In the genomic region with DNA sequence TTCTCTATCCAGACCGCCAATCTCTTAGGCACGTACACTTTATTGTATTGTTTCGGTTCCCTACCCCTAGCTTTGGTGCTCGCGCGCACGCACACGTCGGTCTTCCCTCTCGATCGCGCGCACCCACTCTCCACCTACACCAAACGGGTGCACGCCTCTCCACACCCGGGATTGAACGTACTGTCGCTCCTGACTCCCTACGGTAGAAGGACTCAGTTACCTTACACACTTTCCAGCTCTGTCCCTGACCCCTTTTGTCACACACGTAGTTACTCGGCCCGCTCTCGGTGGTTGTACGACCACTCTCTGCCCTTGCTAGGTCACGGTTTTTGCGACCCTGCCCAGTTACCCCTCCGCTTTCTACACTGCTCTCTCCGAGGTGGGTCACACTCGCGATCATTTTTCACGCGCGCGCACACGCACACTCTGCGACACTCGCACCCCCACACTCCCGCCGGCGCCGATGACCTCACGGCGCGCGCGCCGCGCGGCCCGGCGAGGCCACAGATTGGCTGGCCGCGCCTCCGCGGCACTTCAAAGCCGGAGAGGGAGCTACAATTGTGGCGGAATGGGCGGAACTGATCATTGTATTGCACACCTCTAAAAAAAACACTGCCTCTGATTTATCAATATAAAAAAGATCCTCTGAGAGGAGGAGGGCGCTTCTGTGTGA, we compare ENCODE assay signal across 9 mouse cellular contexts. TPM values are rescaled to one million over a fixed set of nuclear protein-coding genes. Genes with fewer than 3 reads are reported as not detected.
DNase-seq lines count a peak whose midpoint lies in the region; ATAC-seq and TF ChIP-seq lines count a peak whose summit lies in the region.
"Had no signal": no experiment of that assay in that cellular context is flagged by ENCODE, and none has a peak within 500 bp of the region (broad histone marks: within the 10 kb centered on the region; RNA-seq: fewer than 3 reads in every experiment).

No protein-coding gene starts in this region.

- peak overlapping the region; percentile 81 for H3K4me2 ChIP-seq in lung, embryonic 14.5 days

- H3K36me3 ChIP-seq in hindbrain, embryonic 10.5 days: peaks cover 10% of the 10 kb centered on the region
- no peaks in the 10 kb centered on the region for H3K36me3 ChIP-seq in lung, embryonic 14.5 days (ENCODE audit: insufficient read depth)

- ATAC-seq in cerebellum, adult (ENCODE audit: insufficient number of reproducible peaks, low FRiP score, low TSS enrichment): no peak
- peak; percentile 47 for ATAC-seq in lung, embryonic 14.5 days (ENCODE audit: insufficient read depth)

- H3K4me1 ChIP-seq in hindbrain, embryonic 10.5 days (replicated peaks): peaks cover 59% of the 10 kb centered on the region
- no peaks in the 10 kb centered on the region for H3K4me1 ChIP-seq in lung, embryonic 14.5 days (ENCODE audit: insufficient read depth)

- peak overlapping the region; percentile 65 for H3K4me3 ChIP-seq in hindbrain, embryonic 10.5 days
- H3K4me3 ChIP-seq in lung, embryonic 14.5 days (ENCODE audit: low read depth, low read length): peak overlapping the region; percentile 42

- peaks cover 95% of the 10 kb centered on the region for H3K27me3 ChIP-seq in hindbrain, embryonic 10.5 days (ENCODE audit: insufficient read depth, poor library complexity, severe bottlenecking)
- peaks cover 91% of the 10 kb centered on the region for H3K27me3 ChIP-seq in lung, embryonic 14.5 days (ENCODE audit: insufficient read depth, low read length)
- H3K27me3 ChIP-seq: CH12.LX had no signal

- under 1% methylated on average over 59 of the region's 59 CpGs for WGBS in hindbrain, embryonic 10.5 days
- under 1% methylated on average over 59 of the region's 59 CpGs for WGBS in lung, embryonic 14.5 days

- TF ChIP-seq CTCF in lung, embryonic 14.5 days (IDR thresholded peaks at IDR 0.05; ENCODE audit: low read depth): no peak

- H3K27ac ChIP-seq in hindbrain, embryonic 10.5 days: peak overlapping the region; percentile 93
- H3K27ac ChIP-seq in lung, embryonic 14.5 days (ENCODE audit: low read depth): no peak overlapping the region

- H3K9me3 ChIP-seq in hindbrain, embryonic 10.5 days: no peaks in the 10 kb centered on the region
- no peaks in the 10 kb centered on the region for H3K9me3 ChIP-seq in lung, embryonic 14.5 days (ENCODE audit: low read depth, low read length)

- no peak overlapping the region for H3K9ac ChIP-seq in lung, embryonic 14.5 days

- peak; percentile 36 to 42 for DNase-seq in cerebellum, postnatal 14 days
- DNase-seq in urinary bladder, postnatal 25 days (ENCODE audit: low spot score): peak; percentile 22
- no peak for DNase-seq in urinary bladder, postnatal 4 days (ENCODE audit: low spot score in 2 of 2)
- peak; percentile 84 for DNase-seq in hindbrain, embryonic 10.5 days (ENCODE audit: low spot score)
- DNase-seq in lung, embryonic 14.5 days: peak; percentile 75
- DNase-seq in retina, embryonic 14.5 days (ENCODE audit: low spot score): peak; percentile 68
- DNase-seq in right cerebral cortex, postnatal 14 days: no peak

RNA-seq across cellular contexts. Expression of a gene that starts 0.7 kb away (rescaled TPM):
- 9.1 and 12.0 TPM in 2 replicates for polyA plus RNA-seq in hindbrain, embryonic 10.5 days (2016; fragmentation: Nextera tagmentation; extraction: Ambion mirVana)
- not detected in 2 replicates for polyA plus RNA-seq in lung, embryonic 14.5 days (2014; fragmentation: Nextera tagmentation; extraction: Ambion mirVana)

Comparison
In these comparisons a context has a peak if more than half of its experiments do, and no peak if none do; other contexts are left out.
1. DNase-seq: peak in cerebellum, postnatal 14 days (2 of 2), urinary bladder, postnatal 25 days (single experiment), hindbrain, embryonic 10.5 days (single experiment), lung, embryonic 14.5 days (single experiment) and retina, embryonic 14.5 days (single experiment); none in urinary bladder, postnatal 4 days (0 of 2) and right cerebral cortex, postnatal 14 days (single experiment).